Mouse (Mus musculus) heart, postnatal 36 days (tissue): ENCODE data around the gene Exosc5. TPM values are rescaled to one million over a fixed set of nuclear protein-coding genes. Genes with fewer than 3 reads are reported as not detected.

Experiments used
- total RNA-seq, 2 experiments: library from RNA; stranded (reverse); gene quantifications; 2 replicates each; pipeline ENCODE4 v1.2.3; 2021

Exosc5 gene
- total RNA-seq, 2 experiments from 2014 or later, result 16.0 to 18.9 TPM

Other genes with a start within 250 kb of the Exosc5 start
- gene Cxcl17, start 246.3 kb upstream of the Exosc5 start, total RNA-seq, result not detected
- 10 to 100 TPM; 12.0 to 15.8 TPM for gene Ceacam1, start 181.6 kb upstream of the Exosc5 start, total RNA-seq
- 1 to 10 TPM; 1.4 to 2.1 TPM for gene Ceacam2, start 119.3 kb upstream of the Exosc5 start, total RNA-seq
- gene Erich4, start 43.3 kb upstream of the Exosc5 start, total RNA-seq, result under 1 TPM; 0.30 to 0.56 TPM
- gene Dmac2, start 39.8 kb upstream of the Exosc5 start, total RNA-seq, result 10 to 100 TPM; 55.2 to 59.1 TPM
- gene B3gnt8, start 32.5 kb upstream of the Exosc5 start, total RNA-seq, result 1 to 10 TPM; 2.6 to 4.6 TPM
- gene Bckdha, start 183 bp upstream of the Exosc5 start, total RNA-seq, result 100 to 1,000 TPM; 237 to 254 TPM
- gene Tmem91, start 16.0 kb downstream of the Exosc5 start, total RNA-seq, result not detected
- gene B9d2, start 21.6 kb downstream of the Exosc5 start, total RNA-seq, result 10 to 100 TPM; 10.2 to 10.8 TPM
- gene Tgfb1, start 27.8 kb downstream of the Exosc5 start, total RNA-seq, result 10 to 100 TPM; 23.8 to 27.0 TPM
- 10 to 100 TPM; 55.0 to 55.8 TPM for gene Ccdc97, start 59.9 kb downstream of the Exosc5 start, total RNA-seq
- gene Hnrnpul1, start 95.6 kb downstream of the Exosc5 start, total RNA-seq, result 10 to 100 TPM; 78.4 to 82.7 TPM
- 10 to 100 TPM; 81.0 to 94.8 TPM for gene Axl, start 129.5 kb downstream of the Exosc5 start, total RNA-seq
- 10 to 100 TPM in 1 of 2 experiments, 1 to 10 TPM in 1; 4.4 to 10.1 TPM for gene Cyp2s1, start 157.7 kb downstream of the Exosc5 start, total RNA-seq
- 1 to 10 TPM; 1.3 to 2.0 TPM for gene Cyp2b10, start 238.5 kb downstream of the Exosc5 start, total RNA-seq